Mouse (Mus musculus): ENCODE results near the gene Rnasel. TPM values are rescaled to one million over a fixed set of nuclear protein-coding genes. Genes with fewer than 3 reads are reported as not detected.

Gene Rnasel
- 13.9 and 15.7 TPM in 2 replicates for polyA plus RNA-seq (2015; fragmentation: Nextera tagmentation; extraction: Ambion mirVana)

DNA sequence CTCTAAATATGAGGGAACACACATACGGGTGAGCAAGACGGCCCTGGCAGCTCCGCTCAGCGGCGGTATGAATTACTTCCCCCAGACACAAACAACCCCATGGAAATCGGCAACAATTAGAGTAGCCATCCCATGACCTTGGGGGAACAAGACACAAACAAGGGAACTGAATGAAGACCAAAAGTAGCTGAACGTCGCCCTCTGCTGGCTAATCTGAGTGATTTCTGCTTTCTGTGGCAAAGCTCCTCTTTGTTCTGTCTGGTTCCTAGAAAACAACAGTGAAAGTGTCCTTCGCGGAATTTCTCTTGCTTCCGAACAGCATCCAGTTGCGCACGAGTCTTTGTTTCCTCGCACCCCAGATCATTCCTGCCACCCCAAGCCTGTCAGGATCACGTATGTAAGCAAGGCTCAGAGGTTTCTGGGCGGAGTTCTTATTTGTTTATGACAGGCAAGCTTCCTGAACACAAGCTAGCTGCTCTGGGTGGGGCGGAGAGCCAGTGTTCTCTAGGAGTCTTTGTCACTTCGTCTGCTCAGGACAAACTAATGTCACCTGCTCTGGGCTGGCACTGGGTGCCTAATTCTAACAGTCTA lies at the start of gene Rnasel:
Rnasel (plus strand) TSS at position 216 of the 591 bp plus-strand sequence.
- ATAC-seq (peak; percentile 67), DNase-seq (peak; percentile 84)
- TF ChIP-seq EP300 (IDR thresholded peaks at IDR 0.05; ENCODE audit: low read depth), result peak; percentile 73
- peak; percentile 95 for TF ChIP-seq CTCF (IDR thresholded peaks at IDR 0.05; ENCODE audit: low read depth)
- WGBS (ENCODE audit: insufficient replicate concordance), result under 1% methylated on average over 18 of the region's 18 CpGs
- peak within 1 kb of the TSS; percentile 50 for H3K4me3 ChIP-seq (ENCODE audit: low read depth, low read length)
- H3K9me3 ChIP-seq (ENCODE audit: low read length), result no peaks in the 10 kb centered on the region
- H3K27me3 ChIP-seq (ENCODE audit: insufficient read depth, low read length), result no peaks in the 10 kb centered on the region
- peaks cover 26% of the 10 kb centered on the region for H3K4me1 ChIP-seq (ENCODE audit: insufficient read depth)
- peaks cover 5% of the 10 kb centered on the region for H3K36me3 ChIP-seq (replicated peaks; ENCODE audit: insufficient read depth, low read length)
- H3K4me2 ChIP-seq (ENCODE audit: low read depth, low read length), result peak within 1 kb of the TSS; percentile 82
- H3K27ac ChIP-seq (ENCODE audit: low read depth), result peak within 1 kb of the TSS; percentile 91
- H3K9ac ChIP-seq (replicated peaks), result peak within 1 kb of the TSS; percentile 74

GRCm38 (mm10) chr1:153700448-153701063 lies 48.7 kb upstream of the Rnasel start:
- TF ChIP-seq CTCF (IDR thresholded peaks at IDR 0.05; ENCODE audit: low read depth), result no peak
- no peak for TF ChIP-seq EP300 (IDR thresholded peaks at IDR 0.05; ENCODE audit: low read depth)

DNA sequence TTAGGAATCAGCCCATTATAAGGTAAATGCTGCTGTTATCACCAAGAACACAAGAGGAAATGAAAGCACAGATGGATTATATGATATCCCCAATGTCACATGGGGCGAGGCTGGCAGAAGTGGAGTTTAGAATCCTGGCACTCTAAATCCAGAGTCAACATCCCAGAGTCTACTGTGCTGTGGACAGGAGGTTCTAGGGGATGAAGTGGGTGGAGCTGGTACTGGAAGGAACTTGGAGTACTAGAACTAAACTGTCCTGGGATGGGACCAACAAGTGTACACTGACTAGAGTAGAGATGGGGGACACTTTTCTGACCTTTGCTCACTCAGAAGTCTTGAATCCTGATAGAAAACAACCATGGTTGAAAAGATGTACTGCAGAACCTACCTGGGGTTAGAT lies 47.8 kb upstream of the Rnasel start:
- Histone ChIP-seq H3K27ac (ENCODE audit: low read depth) (0 out of 2 replicates have a peak overlapping the region, but pooled peaks have one; percentile 67), H3K36me3 (replicated peaks; ENCODE audit: insufficient read depth, low read length) (no peaks in the 10 kb centered on the region), H3K9ac (replicated peaks) (no peak overlapping the region), H3K9me3 (ENCODE audit: low read length) (0 out of 2 replicates have a peak, but pooled peaks cover 3% of the 10 kb centered on the region), H3K4me3 (ENCODE audit: low read depth, low read length) (no peak overlapping the region), H3K4me1 (ENCODE audit: insufficient read depth) (peaks cover 25% of the 10 kb centered on the region), H3K27me3 (ENCODE audit: insufficient read depth, low read length) (no peaks in the 10 kb centered on the region), H3K4me2 (ENCODE audit: low read depth, low read length) (no peak overlapping the region)
- DNase-seq, result no peak
- TF ChIP-seq CTCF (IDR thresholded peaks at IDR 0.05; ENCODE audit: low read depth) (no peak), EP300 (IDR thresholded peaks at IDR 0.05; ENCODE audit: low read depth) (0 out of 2 replicates have a peak, but pooled peaks have one; percentile 27)
- 68% methylated on average over 1 of the region's 1 CpGs for WGBS (ENCODE audit: insufficient replicate concordance)
- peak; percentile 45 for ATAC-seq

More at GRCm38 (mm10) chr1:153700448-153701063, 48.7 kb upstream of the Rnasel start:
- H3K4me2 ChIP-seq (ENCODE audit: low read depth, low read length), result no peak overlapping the region
- no peak for ATAC-seq
- no peak overlapping the region for H3K4me3 ChIP-seq (ENCODE audit: low read depth, low read length)
- no peak overlapping the region for H3K9ac ChIP-seq (replicated peaks)
- no peaks in the 10 kb centered on the region for H3K9me3 ChIP-seq (ENCODE audit: low read length)
- no peaks in the 10 kb centered on the region for H3K36me3 ChIP-seq (replicated peaks; ENCODE audit: insufficient read depth, low read length)
- WGBS (ENCODE audit: insufficient replicate concordance), result 52% methylated on average over 11 of the region's 11 CpGs
- H3K27ac ChIP-seq (ENCODE audit: low read depth), result no peak overlapping the region
- peaks cover 25% of the 10 kb centered on the region for H3K4me1 ChIP-seq (ENCODE audit: insufficient read depth)
- no peak for DNase-seq
- H3K27me3 ChIP-seq (ENCODE audit: insufficient read depth, low read length), result no peaks in the 10 kb centered on the region

DNA sequence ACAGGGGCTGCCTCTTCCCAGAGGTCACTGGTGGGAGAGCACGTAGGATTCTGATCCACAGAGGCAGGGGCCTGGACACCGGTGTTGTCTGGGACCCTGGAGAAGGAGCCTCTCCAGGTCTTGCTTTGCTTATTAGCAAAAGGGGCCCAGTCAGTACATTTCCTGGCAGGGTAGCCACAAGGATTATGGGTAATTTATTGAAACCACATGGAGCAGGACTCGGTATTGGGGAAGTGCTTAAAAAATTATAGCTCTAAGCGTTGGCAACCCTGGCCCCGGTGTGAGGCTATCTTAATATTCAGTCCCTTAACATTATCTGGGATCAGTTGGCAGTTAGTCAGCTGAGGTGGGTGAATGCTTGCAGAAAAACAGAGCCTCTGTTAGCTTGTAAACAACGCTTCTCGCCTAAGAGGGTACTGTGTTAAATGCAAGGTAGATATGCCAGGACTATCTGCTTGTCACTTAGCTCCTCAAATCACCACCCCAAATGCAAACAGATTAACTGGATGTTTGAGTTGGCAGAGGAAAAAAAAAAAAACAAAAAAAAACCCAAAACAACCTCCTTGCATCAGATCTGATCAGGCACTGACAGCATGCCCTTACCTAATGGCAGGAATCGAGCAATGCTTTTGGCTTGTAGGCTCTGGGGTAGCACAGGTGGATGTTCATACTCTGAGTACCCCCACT lies 46.9 kb upstream of the Rnasel start:
- WGBS (ENCODE audit: insufficient replicate concordance), result 58% methylated on average over 8 of the region's 8 CpGs
- peak; percentile 60 for ATAC-seq
- H3K9ac ChIP-seq (replicated peaks), result no peak overlapping the region

DNA sequence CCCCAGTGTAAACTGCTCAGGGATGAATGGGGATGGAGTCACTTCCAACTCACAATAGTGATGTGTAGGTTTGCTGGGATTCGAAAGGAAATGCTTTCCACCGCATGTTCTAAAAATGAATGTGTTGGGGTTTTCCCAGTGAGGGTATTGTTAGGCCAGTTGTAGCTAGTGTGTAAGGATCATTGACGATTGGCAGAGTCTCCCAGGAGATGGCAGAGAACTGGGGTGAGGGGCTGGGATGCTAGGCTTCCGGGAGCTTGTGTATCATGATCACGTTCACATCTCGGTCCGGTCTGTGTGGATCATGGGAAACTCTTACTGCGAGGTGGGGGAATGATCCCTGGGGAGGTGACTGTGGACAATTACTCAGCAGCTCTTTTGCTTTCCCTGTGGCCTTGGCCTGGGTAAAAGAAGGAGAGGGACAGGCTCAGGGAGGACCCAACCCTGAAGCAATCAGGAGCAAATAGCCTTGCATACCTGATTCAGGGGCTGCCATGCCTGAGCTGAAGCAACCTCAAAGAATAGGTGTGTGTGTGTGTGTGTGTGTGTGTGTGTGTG lies 46.3 kb upstream of the Rnasel start:
- H3K27me3 ChIP-seq (ENCODE audit: insufficient read depth, low read length), result no peaks in the 10 kb centered on the region
- TF ChIP-seq EP300 (IDR thresholded peaks at IDR 0.05; ENCODE audit: low read depth) (no peak), CTCF (IDR thresholded peaks at IDR 0.05; ENCODE audit: low read depth) (no peak)
- no peak overlapping the region for H3K9ac ChIP-seq (replicated peaks)
- H3K4me1 ChIP-seq (ENCODE audit: insufficient read depth), result peaks cover 17% of the 10 kb centered on the region
- no peak for DNase-seq
- H3K4me2 ChIP-seq (ENCODE audit: low read depth, low read length), result no peak overlapping the region
- ATAC-seq, result no peak; the same call in 1 of the 2 replicates
- peak overlapping the region; percentile 74 for H3K27ac ChIP-seq (ENCODE audit: low read depth)
- H3K36me3 ChIP-seq (replicated peaks; ENCODE audit: insufficient read depth, low read length), result no peaks in the 10 kb centered on the region
- no peak overlapping the region for H3K4me3 ChIP-seq (ENCODE audit: low read depth, low read length)
- 0 out of 2 replicates have a peak, but pooled peaks cover 3% of the 10 kb centered on the region for H3K9me3 ChIP-seq (ENCODE audit: low read length)
- WGBS (ENCODE audit: insufficient replicate concordance), result 74% methylated on average over 8 of the region's 8 CpGs

More for the DNA sequence above, 46.9 kb upstream of the Rnasel start:
- no peak overlapping the region for H3K4me2 ChIP-seq (ENCODE audit: low read depth, low read length)
- H3K27ac ChIP-seq (ENCODE audit: low read depth), result peak overlapping the region; percentile 74
- no peaks in the 10 kb centered on the region for H3K36me3 ChIP-seq (replicated peaks; ENCODE audit: insufficient read depth, low read length)
- TF ChIP-seq EP300 (IDR thresholded peaks at IDR 0.05; ENCODE audit: low read depth) (no peak), CTCF (IDR thresholded peaks at IDR 0.05; ENCODE audit: low read depth) (no peak)
- no peaks in the 10 kb centered on the region for H3K27me3 ChIP-seq (ENCODE audit: insufficient read depth, low read length)
- H3K9me3 ChIP-seq (ENCODE audit: low read length), result 0 out of 2 replicates have a peak, but pooled peaks cover 3% of the 10 kb centered on the region
- peaks cover 19% of the 10 kb centered on the region for H3K4me1 ChIP-seq (ENCODE audit: insufficient read depth)
- no peak overlapping the region for H3K4me3 ChIP-seq (ENCODE audit: low read depth, low read length)
- DNase-seq, result no peak

Data from liver, postnatal 0 days (tissue).